In genomic region chr15:85205792-85206702, GRCm38 (mm10) we compare ENCODE assay signal across 8 mouse cellular contexts. TPM values are rescaled to one million over a fixed set of nuclear protein-coding genes. Genes with fewer than 3 reads are reported as not detected.
DNase-seq lines count a peak whose midpoint lies in the region; ATAC-seq and TF ChIP-seq lines count a peak whose summit lies in the region.

Fbln1 (plus strand) TSS chr15:85205949.

- TF ChIP-seq CTCF in heart, adult 2 months (IDR thresholded peaks at IDR 0.05) = peak; percentile 23; the same call in 1 of the 2 replicates
- no peak for TF ChIP-seq CTCF in kidney, adult 2 months (conservative IDR thresholded peaks at IDR 0.05; ENCODE audit: insufficient read depth, insufficient read length, low read depth, low read length)

- intact Hi-C loops in heart, adult 2 months (cut with DNase I) = loop anchor here (5.0 kb wide), 1 partner anchor 34 kb away; no protein-coding TSS in a partner anchor

- H3K4me3 ChIP-seq in embryonic facial prominence, embryonic 13.5 days = peak within 1 kb of the TSS; percentile 79
- peak within 1 kb of the TSS; percentile 52 for H3K4me3 ChIP-seq in heart, adult 2 months
- peak within 1 kb of the TSS; percentile 43 for H3K4me3 ChIP-seq in kidney, adult 2 months (ENCODE audit: insufficient read depth, low read depth, low read length)
- H3K4me3 ChIP-seq in limb, embryonic 10.5 days = peak within 1 kb of the TSS; percentile 78
- peak within 1 kb of the TSS; percentile 51 for H3K4me3 ChIP-seq in midbrain, embryonic 13.5 days (replicated peaks)
- peak within 1 kb of the TSS; percentile 73 for H3K4me3 ChIP-seq in stomach, embryonic 16.5 days (replicated peaks; ENCODE audit: low read length)

- DNase-seq in adrenal gland, postnatal 10 days = peak; percentile 89
- DNase-seq in heart, adult 2 months = peak; percentile 81 to 85
- peak; percentile 71 for DNase-seq in kidney, adult 2 months
- DNase-seq in limb, embryonic 10.5 days (ENCODE audit: low spot score) = peak; percentile 91

- H3K9ac ChIP-seq in embryonic facial prominence, embryonic 13.5 days = peak within 1 kb of the TSS; percentile 96
- H3K9ac ChIP-seq in heart, adult 2 months (ENCODE audit: low read depth, low read length) = peak within 1 kb of the TSS; percentile 57
- peak within 1 kb of the TSS; percentile 73 for H3K9ac ChIP-seq in midbrain, embryonic 13.5 days (replicated peaks)
- peak within 1 kb of the TSS; percentile 91 for H3K9ac ChIP-seq in stomach, embryonic 16.5 days (ENCODE audit: low read length)

- no peaks in the 10 kb centered on the region for H3K9me3 ChIP-seq in embryonic facial prominence, embryonic 13.5 days
- H3K9me3 ChIP-seq in limb, embryonic 10.5 days (replicated peaks) = no peaks in the 10 kb centered on the region
- no peaks in the 10 kb centered on the region; the same call in 1 of the 2 replicates for H3K9me3 ChIP-seq in midbrain, embryonic 13.5 days
- H3K9me3 ChIP-seq in stomach, embryonic 16.5 days (replicated peaks; ENCODE audit: control insufficient read depth, low read length) = no peaks in the 10 kb centered on the region

- H3K27me3 ChIP-seq in embryonic facial prominence, embryonic 13.5 days = no peaks in the 10 kb centered on the region
- H3K27me3 ChIP-seq in heart, adult 2 months (ENCODE audit: control insufficient read depth, insufficient read depth, low read length) = peaks cover 2% of the 10 kb centered on the region; the same call in 1 of the 2 replicates
- H3K27me3 ChIP-seq in kidney, adult 2 months (replicated peaks; ENCODE audit: control insufficient read depth, insufficient read depth, low read length) = no peaks in the 10 kb centered on the region
- H3K27me3 ChIP-seq in limb, embryonic 10.5 days (ENCODE audit: low read depth, poor library complexity, severe bottlenecking) = peaks cover 12% of the 10 kb centered on the region; the same call in 1 of the 2 replicates
- H3K27me3 ChIP-seq in midbrain, embryonic 13.5 days = peaks cover 30% of the 10 kb centered on the region
- no peaks in the 10 kb centered on the region for H3K27me3 ChIP-seq in stomach, embryonic 16.5 days (ENCODE audit: control insufficient read depth, insufficient read depth, low read length)

- H3K79me2 ChIP-seq in heart, adult 2 months (replicated peaks; ENCODE audit: control insufficient read depth, insufficient read depth, low read length) = no peaks in the 10 kb centered on the region

- peak; percentile 85 for ATAC-seq in embryonic facial prominence, embryonic 13.5 days (ENCODE audit: insufficient number of reproducible peaks, insufficient read depth, low FRiP score, low TSS enrichment, low read depth)
- peak; percentile 90 for ATAC-seq in midbrain, embryonic 13.5 days
- peak; percentile 73; the same call in 1 of the 2 replicates for ATAC-seq in stomach, embryonic 16.5 days (ENCODE audit: insufficient read depth, low FRiP score)
- no peak for ATAC-seq in megakaryocyte, adult 5-6 weeks (ENCODE audit: poor library complexity, severe bottlenecking)

- WGBS in embryonic facial prominence, embryonic 13.5 days = under 1% methylated on average over 64 of the region's 64 CpGs
- WGBS in heart, adult 2 months = 5% methylated on average over 58 of the region's 64 CpGs
- 3% methylated on average over 64 of the region's 64 CpGs for WGBS in kidney, adult 2 months
- WGBS in limb, embryonic 10.5 days = under 1% methylated on average over 59 of the region's 64 CpGs
- WGBS in midbrain, embryonic 13.5 days = under 1% methylated on average over 64 of the region's 64 CpGs
- under 1% methylated on average over 56 of the region's 64 CpGs for WGBS in stomach, embryonic 16.5 days

- H3K27ac ChIP-seq in embryonic facial prominence, embryonic 13.5 days = peak within 1 kb of the TSS; percentile 95
- H3K27ac ChIP-seq in heart, adult 2 months = peak within 1 kb of the TSS; percentile 65
- no peak within 1 kb of the TSS for H3K27ac ChIP-seq in kidney, adult 2 months (ENCODE audit: insufficient read depth, low read depth, low read length)
- peak within 1 kb of the TSS; percentile 98 for H3K27ac ChIP-seq in limb, embryonic 10.5 days
- H3K27ac ChIP-seq in midbrain, embryonic 13.5 days = peak within 1 kb of the TSS; percentile 31
- peak within 1 kb of the TSS; percentile 94 for H3K27ac ChIP-seq in stomach, embryonic 16.5 days (ENCODE audit: low read length)

- peaks cover 50% of the 10 kb centered on the region for H3K4me1 ChIP-seq in embryonic facial prominence, embryonic 13.5 days
- peaks cover 3% of the 10 kb centered on the region for H3K4me1 ChIP-seq in heart, adult 2 months (ENCODE audit: control insufficient read depth, insufficient read depth, low read length)
- H3K4me1 ChIP-seq in kidney, adult 2 months (ENCODE audit: control insufficient read depth, insufficient read depth, low read length) = no peaks in the 10 kb centered on the region
- H3K4me1 ChIP-seq in limb, embryonic 10.5 days = peaks cover 53% of the 10 kb centered on the region
- peaks cover 32% of the 10 kb centered on the region for H3K4me1 ChIP-seq in midbrain, embryonic 13.5 days (replicated peaks)
- peaks cover 25% of the 10 kb centered on the region for H3K4me1 ChIP-seq in stomach, embryonic 16.5 days (ENCODE audit: control insufficient read depth, insufficient read depth, low read length)

- no peak for TF ChIP-seq EP300 in heart, adult 2 months (IDR thresholded peaks at IDR 0.05; ENCODE audit: insufficient read depth, low read depth, low read length)

- H3K4me2 ChIP-seq in embryonic facial prominence, embryonic 13.5 days = peak within 1 kb of the TSS; percentile 88
- H3K4me2 ChIP-seq in midbrain, embryonic 13.5 days (replicated peaks) = peak within 1 kb of the TSS; percentile 83
- peak within 1 kb of the TSS; percentile 84 for H3K4me2 ChIP-seq in stomach, embryonic 16.5 days (ENCODE audit: low read depth, low read length)

- peaks cover 20% of the 10 kb centered on the region for H3K36me3 ChIP-seq in embryonic facial prominence, embryonic 13.5 days
- no peaks in the 10 kb centered on the region for H3K36me3 ChIP-seq in heart, adult 2 months (ENCODE audit: control insufficient read depth, insufficient read depth, low read length)
- H3K36me3 ChIP-seq in kidney, adult 2 months (ENCODE audit: control insufficient read depth, insufficient read depth, low read length) = no peaks in the 10 kb centered on the region
- H3K36me3 ChIP-seq in limb, embryonic 10.5 days = peaks cover 29% of the 10 kb centered on the region
- 0 out of 2 replicates have a peak, but pooled peaks cover 1% of the 10 kb centered on the region for H3K36me3 ChIP-seq in midbrain, embryonic 13.5 days
- H3K36me3 ChIP-seq in stomach, embryonic 16.5 days (ENCODE audit: control insufficient read depth, insufficient read depth, low read length) = peaks cover 7% of the 10 kb centered on the region; the same call in 1 of the 2 replicates

- 0 out of 2 replicates have a peak, but pooled peaks have one; percentile 25 for TF ChIP-seq POLR2A in heart, adult 2 months (IDR thresholded peaks at IDR 0.05; ENCODE audit: insufficient read depth, low read depth, low read length)
- no peak for TF ChIP-seq POLR2A in kidney, adult 2 months (IDR thresholded peaks at IDR 0.05; ENCODE audit: low read depth, low read length)

RNA-seq across cellular contexts. Expression of gene Fbln1, which starts in this region (rescaled TPM):
- total RNA-seq in adrenal gland, postnatal 10 days (2021) = 10 to 100 TPM; 44.1 to 46.3 TPM
- 226 and 238 TPM in 2 replicates for polyA plus RNA-seq in embryonic facial prominence, embryonic 13.5 days (2015; fragmentation: Nextera tagmentation; extraction: Ambion mirVana)
- 10 to 100 TPM; 88.9 to 96.1 TPM for total RNA-seq in heart, adult 2 months (2021)
- 174 and 240 TPM in 2 replicates for polyA plus RNA-seq in heart, adult 2 months (2012; rRNA removed)
- 16.9 and 29.5 TPM in 2 replicates for polyA plus RNA-seq in kidney, adult 2 months (2012; rRNA removed)
- polyA plus RNA-seq in limb, embryonic 10.5 days (2016; fragmentation: Nextera tagmentation; extraction: Ambion mirVana) = 258 and 261 TPM in 2 replicates
- polyA plus RNA-seq in midbrain, embryonic 13.5 days (2015; fragmentation: Nextera tagmentation; extraction: Ambion mirVana) = 51.3 and 53.9 TPM in 2 replicates
- 236 and 299 TPM in 2 replicates for polyA plus RNA-seq in stomach, embryonic 16.5 days (2015; fragmentation: Nextera tagmentation; extraction: Ambion mirVana)
- 0.07 and 0.34 TPM in 2 replicates for total RNA-seq in megakaryocyte, adult 5-6 weeks (2015)
- not detected in 2 replicates for total RNA-seq in megakaryocyte, adult 5-6 weeks (2017)

Comparison
In these comparisons a context has a peak if more than half of its experiments do, and no peak if none do; other contexts are left out.
1. RNA of gene Fbln1 (total RNA-seq): 88.9 to 96.1 TPM in heart, adult 2 months and 44.1 to 46.3 TPM in adrenal gland, postnatal 10 days; 0.07 to 0.34 TPM in megakaryocyte, adult 5-6 weeks; every median in the first group is over 10 times any median in the second.
2. Peak in every context shown above with its lines, with median percentiles within 50 percentile points of each other: DNase-seq, H3K4me2 ChIP-seq, H3K4me3 ChIP-seq and H3K9ac ChIP-seq.